Mouse (Mus musculus) MEL (cell line): ENCODE results near the gene Ptpn22.

Experiments used
- CTCF ChIP-seq, 3 experiments: IDR thresholded peaks in 2 of 3; conservative IDR thresholded peaks in 1 of 3; 2 replicates each; pipeline ENCODE4 v1.5.1; 2011 to 2012; ENCODE audit warnings: low read length in 3 of 3, low read depth in 2 of 3, mild to moderate bottlenecking in 2 of 3, improper control_type of control experiment in 1 of 3, inconsistent platforms in 1 of 3, mixed read lengths in 1 of 3, moderate library complexity in 1 of 3; ENCODE audit not compliant: control insufficient read depth in 1 of 3, insufficient read depth in 1 of 3, poor library complexity in 1 of 3, severe bottlenecking in 1 of 3
- E2F4 ChIP-seq: IDR thresholded peaks from 2 replicates; pipeline ENCODE4 v1.6.1; 2011; ENCODE audit warnings: low read depth, low read length, improper control_type of control experiment, borderline replicate concordance
- EP300 ChIP-seq, 2 experiments: IDR thresholded peaks; 2 replicates each; pipeline ENCODE4 v1.6.1; 2011; ENCODE audit warnings: improper control_type of control experiment in 2 of 2, low read length in 2 of 2, low read depth in 1 of 2, mild to moderate bottlenecking in 1 of 2
- KAT2A ChIP-seq: conservative IDR thresholded peaks from 2 replicates; pipeline ENCODE4 v1.6.1; 2012; ENCODE audit warnings: low read depth, low read length, improper control_type of control experiment, inconsistent platforms
- SMC3 ChIP-seq: IDR thresholded peaks from 2 replicates; pipeline ENCODE4 v1.6.1; 2011; ENCODE audit warnings: low read depth, low read length, improper control_type of control experiment
- ZMIZ1 ChIP-seq: IDR thresholded peaks from 2 replicates; pipeline ENCODE4 v1.6.1; 2012; ENCODE audit warnings: low read depth, mild to moderate bottlenecking, inconsistent platforms, low read length, improper control_type of control experiment, moderate library complexity

DNA sequence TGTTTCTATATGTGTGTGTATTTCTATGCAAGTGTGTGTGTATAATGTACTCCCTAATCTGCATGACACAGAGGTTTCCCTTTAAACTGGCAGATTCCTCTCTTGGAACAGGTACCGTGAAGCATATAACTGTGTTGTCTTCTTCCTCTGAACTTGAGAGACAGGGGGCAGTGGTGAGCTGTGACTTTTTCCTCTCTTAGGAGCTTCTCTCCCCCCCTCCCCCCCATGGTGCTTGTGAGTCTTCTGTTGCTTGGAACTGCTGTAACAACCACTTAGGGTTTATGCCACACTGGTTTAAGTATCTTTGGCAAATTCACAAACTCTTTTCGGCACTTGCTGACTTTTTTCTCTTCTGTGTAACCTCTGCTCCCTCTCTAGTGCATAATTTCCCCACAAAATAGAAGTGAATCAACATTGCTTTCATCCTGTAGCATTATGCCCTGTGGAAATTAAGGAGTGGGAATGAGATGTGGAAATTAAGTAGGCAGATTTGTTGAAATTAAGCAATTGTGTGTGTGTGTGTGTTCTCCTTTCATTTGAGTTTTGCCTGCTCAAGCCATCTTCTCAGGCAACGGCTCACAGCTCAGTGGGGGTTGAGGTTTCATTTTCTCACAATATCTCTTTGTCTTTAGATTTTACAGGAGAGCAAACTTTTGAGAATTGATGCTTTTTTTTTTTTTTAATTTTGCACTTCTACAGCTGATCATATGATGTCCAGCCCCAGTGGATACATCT is 6.9 kb upstream of the Ptpn22 start:
- no peak for TF ChIP-seq KAT2A
- TF ChIP-seq EP300 (IDR thresholded peaks at IDR 0.05; ENCODE audit: low read depth in 1 of 2, low read length in 2 of 2), result no peak
- peak; percentile 31 for TF ChIP-seq SMC3
- no peak for TF ChIP-seq E2F4
- peak in 2 of 3 experiments; percentile 24 to 45; a peak in 3 of 6 replicates for TF ChIP-seq CTCF (IDR thresholded peaks at IDR 0.05 in 2 of 3, conservative IDR thresholded peaks at IDR 0.05 in 1 of 3; ENCODE audit: control insufficient read depth in 1 of 3, insufficient read depth in 1 of 3, low read depth in 2 of 3, low read length in 3 of 3, poor library complexity in 1 of 3, severe bottlenecking in 1 of 3)
- no peak for TF ChIP-seq ZMIZ1
